Mouse (Mus musculus) forebrain, embryonic 12.5 days (tissue): Measurements from ENCODE around the gene Prtn3. TPM values are rescaled to one million over a fixed set of nuclear protein-coding genes. Genes with fewer than 3 reads are reported as not detected.

Experiments used
- ATAC-seq: fragments of 200-750 bp; cut with Nextera tagmentation; 2 replicates; pipeline ENCODE4 v1.8.0; 2017; ENCODE audit warnings: moderate TSS enrichment; ENCODE audit not compliant: low FRiP score
- H3K27ac ChIP-seq: fragments of 300-500 bp; sonication (generic); 2 replicates; pipeline ENCODE4 v1.5.1; 2016; ENCODE audit warnings: mild to moderate bottlenecking
- H3K27me3 ChIP-seq: fragments of 300-500 bp; sonication (generic); 2 replicates; pipeline ENCODE4 v1.6.1; 2016; ENCODE audit warnings: mild to moderate bottlenecking
- H3K36me3 ChIP-seq: fragments of 300-500 bp; sonication (generic); replicated peaks from 2 replicates; pipeline ENCODE4 v1.6.1; 2016; ENCODE audit warnings: mild to moderate bottlenecking
- H3K4me1 ChIP-seq: fragments of 300-500 bp; sonication (generic); 2 replicates; pipeline ENCODE4 v1.6.1; 2016
- H3K4me2 ChIP-seq: fragments of 300-500 bp; sonication (generic); 2 replicates; pipeline ENCODE4 v1.6.1; 2016; ENCODE audit warnings: mild to moderate bottlenecking, moderate library complexity
- H3K4me3 ChIP-seq: fragments of 300-500 bp; sonication (generic); replicated peaks from 2 replicates; pipeline ENCODE4 v1.5.1; 2016; ENCODE audit warnings: mild to moderate bottlenecking
- H3K9ac ChIP-seq: fragments of 300-500 bp; sonication (generic); 2 replicates; pipeline ENCODE4 v1.6.1; 2016; ENCODE audit warnings: mild to moderate bottlenecking
- H3K9me3 ChIP-seq: fragments of 300-500 bp; sonication (generic); 2 replicates; pipeline ENCODE4 v1.6.1; 2016
- WGBS: fragments of 180-500 bp; shearing (Covaris S2); methylation state at CpG from one replicate; pipeline ENCODE4 v1.1.7; 2016; 5-methylcytosine and 5-hydroxymethylcytosine counted together
- polyA plus RNA-seq: library from polyadenylated mRNA; unstranded; fragments of >200 nt; fragmentation: Nextera tagmentation; extraction: Ambion mirVana; gene quantifications from 2 replicates; pipeline ENCODE4 v1.2.1, GENCODE M21; 2016

Prtn3 gene
- polyA plus RNA-seq, 1 experiment from 2014 or later: 16.2 TPM

DNA sequence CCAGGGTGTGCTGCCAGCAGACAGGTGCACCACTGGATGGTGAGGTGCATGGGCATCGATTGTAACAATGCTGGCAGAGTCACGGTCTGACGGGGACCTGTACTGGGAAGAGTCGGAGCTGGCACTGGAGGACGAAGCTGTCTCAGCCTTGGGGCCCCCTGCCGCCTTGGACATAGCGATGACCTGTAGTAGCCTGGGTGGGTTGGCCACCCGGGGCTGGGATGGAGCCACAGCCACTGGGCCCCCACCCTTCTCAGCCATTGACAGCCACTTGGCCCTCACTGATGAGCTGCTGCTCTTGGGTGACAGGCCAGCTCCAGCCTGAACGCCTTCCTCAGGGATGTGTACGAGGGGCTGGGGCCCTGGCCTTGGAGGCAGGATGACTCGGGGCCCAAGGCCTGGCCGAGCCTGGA, 9.1 kb upstream of the Prtn3 start:
- H3K4me3 ChIP-seq: no peak overlapping the region
- H3K27me3 ChIP-seq: no peaks in the 10 kb centered on the region
- 0 out of 2 replicates have a peak, but pooled peaks have one; percentile 12 for ATAC-seq
- H3K4me2 ChIP-seq: no peak overlapping the region
- peak overlapping the region; percentile 51 for H3K27ac ChIP-seq
- H3K36me3 ChIP-seq: peaks cover 86% of the 10 kb centered on the region
- H3K9me3 ChIP-seq: no peaks in the 10 kb centered on the region
- 68% methylated on average over 12 of the region's 12 CpGs for WGBS
- no peak overlapping the region for H3K9ac ChIP-seq
- peaks cover 22% of the 10 kb centered on the region; the same call in 1 of the 2 replicates for H3K4me1 ChIP-seq

- 84% methylated on average over 19 of the region's 19 CpGs for WGBS
- Histone ChIP-seq H3K27ac (peak overlapping the region; percentile 51; the same call in 1 of the 2 replicates), H3K4me1 (peaks cover 18% of the 10 kb centered on the region), H3K36me3 (peaks cover 83% of the 10 kb centered on the region), H3K4me3 (no peak overlapping the region), H3K27me3 (no peaks in the 10 kb centered on the region), H3K9me3 (no peaks in the 10 kb centered on the region), H3K9ac (no peak overlapping the region), H3K4me2 (no peak overlapping the region)
- no peak for ATAC-seq
Measured at GRCm38 (mm10) chr10:79865801-79866295, 8.4 kb upstream of the Prtn3 start.

DNA sequence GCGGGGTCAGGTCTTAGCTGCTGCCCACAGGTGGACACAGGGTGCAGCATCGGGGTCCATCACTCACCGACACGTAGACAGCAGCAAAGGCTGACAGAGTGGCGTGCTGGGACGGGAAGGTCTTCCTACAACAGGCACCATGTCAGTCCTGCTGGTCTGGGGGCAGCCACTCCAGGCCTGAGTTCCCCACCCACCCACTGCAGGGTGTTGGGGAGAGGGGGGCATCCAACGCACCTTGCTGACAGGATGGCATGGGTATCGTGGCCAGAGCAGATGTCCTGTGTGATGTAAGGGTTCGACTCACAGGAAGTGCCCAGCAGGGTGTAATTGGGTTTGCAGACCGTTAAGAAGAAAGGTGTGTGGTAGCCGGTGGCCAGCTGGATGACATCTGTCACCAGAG, 7.7 kb upstream of the Prtn3 start:
- Histone ChIP-seq H3K9ac (no peak overlapping the region), H3K27ac (no peak overlapping the region), H3K4me1 (peaks cover 21% of the 10 kb centered on the region), H3K27me3 (no peaks in the 10 kb centered on the region), H3K9me3 (no peaks in the 10 kb centered on the region), H3K4me3 (no peak overlapping the region), H3K36me3 (peaks cover 83% of the 10 kb centered on the region), H3K4me2 (no peak overlapping the region)
- no peak for ATAC-seq
- 87% methylated on average over 11 of the region's 11 CpGs for WGBS

GRCm38 (mm10) chr10:79871845-79872244, 2.4 kb upstream of the Prtn3 start:
- no peak for ATAC-seq
- no peaks in the 10 kb centered on the region for H3K27me3 ChIP-seq
- no peaks in the 10 kb centered on the region for H3K9me3 ChIP-seq
- peaks cover 44% of the 10 kb centered on the region for H3K4me1 ChIP-seq
- H3K9ac ChIP-seq: peak overlapping the region; percentile 1; the same call in 1 of the 2 replicates
- H3K36me3 ChIP-seq: peaks cover 37% of the 10 kb centered on the region
- H3K4me3 ChIP-seq: peak overlapping the region; percentile 10; the same call in 1 of the 2 replicates
- H3K4me2 ChIP-seq: peak overlapping the region; percentile 71
- WGBS: 83% methylated on average over 8 of the region's 8 CpGs
- H3K27ac ChIP-seq: no peak overlapping the region

DNA sequence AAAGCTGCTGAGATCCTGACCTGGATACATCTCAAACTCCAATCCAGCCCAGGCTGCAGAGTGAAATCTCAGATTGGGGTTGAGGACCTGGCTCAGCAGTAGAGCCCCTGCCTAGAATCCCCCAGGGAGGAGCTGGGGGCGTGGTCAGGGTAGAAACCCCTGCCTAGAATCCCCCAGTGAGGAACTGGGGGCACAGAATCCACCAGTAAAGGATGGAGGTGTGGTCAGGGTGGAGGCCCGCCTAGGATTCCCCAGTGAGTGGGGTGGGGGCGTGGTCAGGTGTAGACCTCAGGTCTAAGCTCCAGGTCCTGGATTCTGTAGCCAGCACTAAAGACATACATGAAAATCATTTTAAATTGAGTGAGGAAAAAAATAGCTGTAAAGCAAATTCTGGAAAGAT, 1.4 kb upstream of the Prtn3 start:
- peak overlapping the region; percentile 93 for H3K27ac ChIP-seq

DNA sequence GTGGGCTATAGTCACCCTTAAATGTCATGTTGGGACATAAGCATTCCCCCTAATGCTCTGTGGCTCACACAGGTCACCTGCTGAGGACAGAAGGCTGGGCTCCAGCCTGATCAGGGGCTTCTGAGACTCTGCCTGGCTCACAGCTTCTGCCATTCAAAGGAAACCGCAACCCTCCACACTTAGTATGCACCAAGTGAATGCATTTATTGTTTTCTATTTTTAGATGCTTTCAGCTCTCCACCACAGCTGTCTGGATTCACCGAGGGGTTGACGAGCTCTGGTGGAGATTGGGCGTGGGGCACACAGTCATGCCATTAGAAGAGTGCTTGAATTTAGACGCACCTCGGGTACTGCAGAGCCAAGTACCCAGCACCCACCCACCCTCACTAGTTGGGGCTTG, 963 bp upstream of the Prtn3 start:
- peak overlapping the region; percentile 93 for H3K27ac ChIP-seq

More for the DNA sequence above, 1.4 kb upstream of the Prtn3 start:
- WGBS: 49% methylated on average over 3 of the region's 3 CpGs
- Histone ChIP-seq H3K4me3 (peak overlapping the region; percentile 76), H3K27me3 (peaks cover 4% of the 10 kb centered on the region; the same call in 1 of the 2 replicates), H3K4me1 (peaks cover 44% of the 10 kb centered on the region), H3K9me3 (no peaks in the 10 kb centered on the region), H3K9ac (peak overlapping the region; percentile 95), H3K4me2 (peak overlapping the region; percentile 71), H3K36me3 (peaks cover 29% of the 10 kb centered on the region)
- ATAC-seq: no peak

GRCm38 (mm10) chr10:79873715-79874289, 474 bp upstream of the Prtn3 start:
- ATAC-seq: 0 out of 2 replicates have a peak, but pooled peaks have one; percentile 13
- Histone ChIP-seq H3K27ac (peak overlapping the region; percentile 93), H3K9ac (peak overlapping the region; percentile 95), H3K27me3 (peaks cover 7% of the 10 kb centered on the region; the same call in 1 of the 2 replicates), H3K4me1 (peaks cover 44% of the 10 kb centered on the region), H3K4me2 (peak overlapping the region; percentile 71), H3K9me3 (no peaks in the 10 kb centered on the region), H3K4me3 (peak overlapping the region; percentile 76), H3K36me3 (peaks cover 29% of the 10 kb centered on the region)
- WGBS: 1% methylated on average over 26 of the region's 26 CpGs

More for the DNA sequence above, 963 bp upstream of the Prtn3 start:
- peak overlapping the region; percentile 95 for H3K9ac ChIP-seq
- H3K36me3 ChIP-seq: peaks cover 29% of the 10 kb centered on the region
- H3K4me3 ChIP-seq: peak overlapping the region; percentile 76
- H3K9me3 ChIP-seq: no peaks in the 10 kb centered on the region
- H3K27me3 ChIP-seq: peaks cover 7% of the 10 kb centered on the region; the same call in 1 of the 2 replicates
- peak overlapping the region; percentile 71 for H3K4me2 ChIP-seq
- no peak for ATAC-seq
- WGBS: 4% methylated on average over 6 of the region's 6 CpGs
- H3K4me1 ChIP-seq: peaks cover 44% of the 10 kb centered on the region

- Histone ChIP-seq H3K9me3 (no peaks in the 10 kb centered on the region), H3K4me2 (no peak overlapping the region), H3K4me1 (peaks cover 30% of the 10 kb centered on the region), H3K27me3 (peaks cover 35% of the 10 kb centered on the region), H3K36me3 (peaks cover under 1% of the 10 kb centered on the region; the same call in 1 of the 2 replicates), H3K27ac (no peak overlapping the region), H3K9ac (no peak overlapping the region), H3K4me3 (no peak overlapping the region)
- WGBS: 74% methylated on average over 1 of the region's 1 CpGs
- ATAC-seq: no peak
Measured at GRCm38 (mm10) chr10:79877174-79877573, 2.9 kb downstream of the Prtn3 start.

GRCm38 (mm10) chr10:79877757-79878156, 3.5 kb downstream of the Prtn3 start:
- Histone ChIP-seq H3K9ac (no peak overlapping the region), H3K4me3 (no peak overlapping the region), H3K27ac (no peak overlapping the region), H3K36me3 (no peaks in the 10 kb centered on the region), H3K4me2 (no peak overlapping the region), H3K27me3 (peaks cover 41% of the 10 kb centered on the region), H3K4me1 (peaks cover 30% of the 10 kb centered on the region), H3K9me3 (no peaks in the 10 kb centered on the region)
- ATAC-seq: no peak
- WGBS: 48% methylated on average over 12 of the region's 12 CpGs

GRCm38 (mm10) chr10:79879527-79879926, 5.3 kb downstream of the Prtn3 start:
- H3K4me3 ChIP-seq: no peak overlapping the region
- H3K36me3 ChIP-seq: no peaks in the 10 kb centered on the region
- 41% methylated on average over 3 of the region's 3 CpGs for WGBS
- H3K4me2 ChIP-seq: no peak overlapping the region
- no peaks in the 10 kb centered on the region for H3K9me3 ChIP-seq
- no peak overlapping the region for H3K27ac ChIP-seq
- H3K27me3 ChIP-seq: peaks cover 59% of the 10 kb centered on the region
- no peak for ATAC-seq
- no peak overlapping the region for H3K9ac ChIP-seq
- peaks cover 26% of the 10 kb centered on the region for H3K4me1 ChIP-seq

DNA sequence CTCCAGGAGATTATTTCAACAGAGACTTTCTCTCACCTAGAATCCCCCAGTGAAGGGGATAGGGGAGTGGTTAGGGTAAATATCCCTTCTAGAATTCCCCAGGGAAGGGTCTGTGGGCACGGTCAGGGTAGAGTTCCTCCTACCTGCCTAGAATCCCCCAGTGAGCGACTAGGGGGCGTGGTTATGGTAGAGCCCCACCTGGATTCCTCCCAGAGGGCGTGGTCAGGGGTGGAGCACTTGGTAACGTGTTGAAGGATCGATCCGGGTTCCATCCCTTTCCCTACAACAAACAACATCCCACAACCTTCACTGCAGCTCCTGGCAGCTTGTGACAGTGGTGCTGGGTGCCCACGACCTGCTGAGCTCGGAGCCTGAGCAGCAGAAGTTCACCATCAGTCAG, 6.4 kb downstream of the Prtn3 start:
- Histone ChIP-seq H3K9me3 (no peaks in the 10 kb centered on the region), H3K4me1 (peaks cover 15% of the 10 kb centered on the region), H3K9ac (no peak overlapping the region), H3K36me3 (no peaks in the 10 kb centered on the region), H3K4me2 (no peak overlapping the region), H3K27me3 (peaks cover 59% of the 10 kb centered on the region), H3K4me3 (no peak overlapping the region), H3K27ac (no peak overlapping the region)
- WGBS: 18% methylated on average over 9 of the region's 9 CpGs
- no peak for ATAC-seq

DNA sequence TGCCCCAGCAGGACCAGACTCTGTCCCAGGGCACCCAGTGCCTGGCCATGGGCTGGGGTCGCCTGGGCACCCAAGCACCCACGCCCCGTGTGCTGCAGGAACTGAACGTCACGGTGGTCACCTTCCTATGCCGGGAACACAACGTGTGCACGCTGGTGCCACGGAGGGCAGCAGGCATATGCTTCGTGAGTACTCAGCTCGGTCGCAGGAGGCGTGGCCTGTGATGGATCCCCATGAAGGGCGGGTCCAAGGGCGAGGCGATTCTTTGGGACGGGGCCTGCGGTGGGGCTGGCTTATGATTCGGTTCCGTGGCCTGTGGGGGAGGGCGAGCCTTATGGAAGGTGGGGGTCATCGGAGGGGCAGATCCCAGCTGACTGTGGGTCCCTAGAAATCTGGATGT, 7.7 kb downstream of the Prtn3 start:
- WGBS: 8% methylated on average over 22 of the region's 22 CpGs
- Histone ChIP-seq H3K27ac (no peak overlapping the region), H3K4me3 (peak overlapping the region; percentile 5; the same call in 1 of the 2 replicates), H3K9me3 (no peaks in the 10 kb centered on the region), H3K9ac (0 out of 2 replicates have a peak overlapping the region, but pooled peaks have one; percentile 21), H3K27me3 (peaks cover 59% of the 10 kb centered on the region), H3K4me2 (peak overlapping the region; percentile 42), H3K36me3 (no peaks in the 10 kb centered on the region), H3K4me1 (peaks cover 15% of the 10 kb centered on the region)
- peak; percentile 24; the same call in 1 of the 2 replicates for ATAC-seq
